Mouse (Mus musculus) 416B (cell line): ENCODE results near the gene Parp9.
A peak's percentile ranks its signal among the peaks of the same experiment; 100 is the strongest.
"Not testable (repeated sequence)": the region's sequence is repeated elsewhere in the genome, so short reads cannot be mapped to it uniquely, and the experiment has no call there.

Experiments
- DNase-seq: peaks from one replicate; pipeline ENCODE4 v3.0.0; 2011; ENCODE audit warnings: low read depth

Gene Parp9

GRCm38 (mm10) chr16:35924341-35924740 is 13.9 kb upstream of the Parp9 start:
- no peak for DNase-seq

- DNase-seq = no peak
Measured at GRCm38 (mm10) chr16:35932179-35933055, 5.9 kb upstream of the Parp9 start.

GRCm38 (mm10) chr16:35933181-35933580 is 5.1 kb upstream of the Parp9 start:
- no peak for DNase-seq

DNA sequence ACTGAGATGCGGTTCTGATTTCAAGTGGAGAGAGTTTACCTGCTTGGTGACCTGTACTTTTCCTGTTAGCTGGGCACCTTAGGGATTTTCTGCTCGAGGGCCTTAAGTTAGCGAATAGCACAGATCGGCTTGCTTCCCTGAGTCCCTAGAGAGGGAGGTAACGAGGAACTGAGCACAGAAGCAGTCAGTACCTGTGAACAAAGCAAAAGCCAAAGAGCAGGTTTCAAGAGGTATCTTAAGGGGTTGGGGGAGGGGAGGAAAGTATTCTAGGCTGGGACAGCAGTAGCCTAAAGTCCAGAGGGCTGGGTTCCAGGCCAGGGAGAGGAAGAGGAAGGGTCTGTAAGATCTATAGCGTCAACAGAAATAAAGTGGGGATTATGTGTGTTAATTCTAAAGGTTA is 991 bp downstream of the Parp9 start:
- DNase-seq = no peak

GRCm38 (mm10) chr16:35939690-35940089 is 1.4 kb downstream of the Parp9 start:
- DNase-seq = peak; percentile 99

GRCm38 (mm10) chr16:35941382-35941781 is 3.1 kb downstream of the Parp9 start:
- peak; percentile 60 for DNase-seq

GRCm38 (mm10) chr16:35949264-35949663 is 11.0 kb downstream of the Parp9 start:
- DNase-seq = no peak

DNA sequence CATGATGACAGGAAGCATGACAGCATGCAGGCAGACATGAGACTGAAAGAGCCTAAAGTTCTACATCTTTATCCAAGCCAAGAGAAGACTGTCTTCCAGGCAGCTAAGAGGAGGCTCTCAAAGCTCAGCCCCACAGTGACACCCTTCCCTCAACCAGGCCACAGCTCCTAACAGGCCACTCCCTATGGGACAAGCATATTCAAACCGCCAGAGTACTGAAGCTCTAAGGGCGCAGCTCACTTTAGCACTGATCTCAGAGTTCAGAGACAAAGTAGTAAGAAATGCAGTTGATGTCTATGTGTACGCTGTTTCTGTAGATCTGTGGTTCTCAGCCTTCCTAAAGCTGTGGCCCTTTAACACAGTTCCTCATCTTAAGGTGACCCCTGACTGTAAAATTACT is 12.9 kb downstream of the Parp9 start:
- no peak for DNase-seq

GRCm38 (mm10) chr16:35952628-35953130 is 14.4 kb downstream of the Parp9 start:
- peak; percentile 41 for DNase-seq

- DNase-seq = not testable (repeated sequence)
Measured at GRCm38 (mm10) chr16:35965991-35966390, 27.7 kb downstream of the Parp9 start.

- no peak for DNase-seq
Measured at GRCm38 (mm10) chr16:35966411-35967115, 28.3 kb downstream of the Parp9 start.

DNA sequence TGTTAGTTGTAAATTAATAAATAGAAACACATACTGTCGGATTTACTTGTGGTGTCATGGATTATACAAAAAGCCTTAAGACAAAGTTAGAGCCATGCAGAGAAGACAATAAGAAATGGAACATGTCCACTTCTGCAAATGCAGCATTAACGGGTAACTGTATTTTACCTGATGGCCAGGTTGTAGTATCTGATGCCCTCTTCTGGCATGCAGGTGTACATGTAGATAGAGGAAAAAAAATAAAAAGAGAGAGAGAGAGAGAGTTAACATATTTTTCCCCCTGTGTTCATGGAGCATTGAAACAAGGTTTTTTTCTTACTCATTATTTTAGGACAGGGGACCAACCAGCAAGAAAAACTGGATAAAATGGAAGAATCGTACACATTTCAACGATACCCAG is 29.0 kb downstream of the Parp9 start:
- no peak for DNase-seq

GRCm38 (mm10) chr16:35968149-35968548 is 29.9 kb downstream of the Parp9 start:
- DNase-seq = no peak

DNA sequence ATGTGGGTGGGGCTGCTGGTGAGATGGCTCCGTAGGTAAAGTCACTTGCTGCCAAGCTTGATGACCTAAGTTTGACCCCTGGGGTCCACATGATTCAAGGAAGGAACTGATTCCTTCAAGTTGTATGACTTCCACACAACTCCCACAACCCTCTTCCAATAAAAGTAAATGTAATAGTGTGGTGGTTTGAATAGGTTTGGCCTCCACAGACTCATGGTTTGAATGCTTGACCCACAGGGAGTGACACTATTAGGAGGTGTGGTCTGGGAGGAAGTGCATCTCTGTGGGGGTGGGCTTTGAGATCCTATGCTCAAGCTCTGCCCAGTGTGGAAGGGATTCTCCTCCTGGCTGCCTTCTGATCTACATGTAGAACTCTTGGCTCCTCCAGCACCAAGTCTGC is 35.8 kb downstream of the Parp9 start:
- DNase-seq = no peak

- not testable (repeated sequence) for DNase-seq
Measured at GRCm38 (mm10) chr16:35978450-35978849, 40.2 kb downstream of the Parp9 start, which contains the start of gene Kpna1. Gene Kpna1 (plus strand): TSS chr16:35978750.

GRCm38 (mm10) chr16:35981363-35981821 is 43.1 kb downstream of the Parp9 start:
- peak; percentile 100 for DNase-seq

DNA sequence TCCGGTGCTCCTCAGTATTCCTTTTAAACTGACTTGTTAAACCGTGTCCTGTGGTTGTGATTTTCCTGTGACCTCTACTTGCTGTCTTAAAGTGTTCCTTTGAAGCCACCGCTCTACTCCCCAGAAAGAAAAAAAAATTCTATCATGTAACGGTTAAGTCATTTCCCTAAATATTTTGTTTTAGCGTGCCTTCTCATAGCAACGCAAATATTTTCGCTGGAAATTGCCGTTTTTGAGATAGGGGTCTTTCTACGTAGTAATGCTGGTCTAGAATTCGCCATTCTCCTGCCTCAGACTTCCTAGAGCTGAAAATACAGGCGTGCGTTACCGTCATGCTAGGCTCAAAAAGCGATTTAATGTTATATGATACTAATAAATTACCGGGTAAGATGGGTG is 44.2 kb downstream of the Parp9 start:
- DNase-seq = no peak

DNA sequence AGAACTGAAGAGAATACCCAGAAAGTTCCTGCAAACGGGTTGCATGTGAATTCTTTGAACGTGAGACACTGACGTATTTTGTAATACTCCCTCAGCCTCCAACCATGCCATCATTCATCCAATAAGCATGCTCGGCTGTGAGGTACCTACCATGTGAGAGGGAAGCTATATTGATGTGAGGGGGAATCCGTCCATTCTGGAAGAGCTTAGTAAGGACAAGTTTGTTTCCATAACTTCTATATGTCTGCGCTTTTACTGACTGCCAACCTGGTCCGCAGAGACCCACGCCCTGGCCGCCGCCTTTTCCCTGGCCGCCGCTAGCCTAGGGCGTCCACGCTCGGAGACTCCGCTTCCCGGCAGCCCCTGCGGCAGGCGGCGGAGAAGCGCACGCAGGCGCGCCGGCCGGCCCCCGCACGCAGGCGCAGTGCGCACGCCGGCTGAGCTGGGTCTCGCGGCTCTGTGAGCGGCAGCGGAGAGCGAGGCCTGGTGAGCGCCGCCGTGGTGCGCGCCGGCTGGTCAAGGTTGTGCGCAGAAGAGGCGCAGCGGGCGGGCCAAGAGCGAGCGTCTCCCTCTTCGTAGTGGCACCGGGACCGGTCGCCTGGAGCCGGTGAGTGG is 44.7 kb downstream of the Parp9 start:
- peak; percentile 91 for DNase-seq

DNA sequence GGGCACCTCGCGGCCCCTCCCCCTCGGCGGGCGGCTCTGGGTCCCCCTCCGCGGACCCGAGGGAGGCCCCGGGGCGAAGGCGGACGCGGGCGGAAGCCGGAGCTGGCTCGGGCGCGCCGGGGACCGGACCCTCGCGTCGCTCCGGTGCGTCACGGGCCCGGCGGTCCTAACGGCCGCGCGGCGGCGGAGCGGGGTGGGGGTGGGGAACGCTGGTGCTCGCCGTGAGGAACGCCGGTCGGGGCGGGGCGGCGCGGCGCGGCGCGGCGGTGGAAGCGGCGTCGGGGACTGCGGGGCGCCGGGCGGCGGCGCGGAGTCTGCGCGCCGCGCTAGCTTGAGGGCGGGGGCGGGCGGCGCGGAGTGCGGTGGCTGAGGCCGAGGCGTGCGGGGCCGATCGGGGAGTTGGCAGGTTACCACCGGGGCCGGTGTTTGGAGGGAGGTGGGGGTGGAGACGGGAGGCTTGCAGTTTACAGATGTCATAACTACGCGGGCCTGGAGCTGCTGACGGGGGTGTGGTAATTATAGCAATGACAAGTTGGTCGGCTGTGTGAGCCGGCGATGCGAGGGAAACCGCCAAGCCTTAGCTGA is 45.3 kb downstream of the Parp9 start:
- peak; percentile 75 for DNase-seq

GRCm38 (mm10) chr16:35984471-35984870 is 46.2 kb downstream of the Parp9 start:
- no peak for DNase-seq

- no peak for DNase-seq
Measured at GRCm38 (mm10) chr16:35987930-35988329, 49.7 kb downstream of the Parp9 start.

DNA sequence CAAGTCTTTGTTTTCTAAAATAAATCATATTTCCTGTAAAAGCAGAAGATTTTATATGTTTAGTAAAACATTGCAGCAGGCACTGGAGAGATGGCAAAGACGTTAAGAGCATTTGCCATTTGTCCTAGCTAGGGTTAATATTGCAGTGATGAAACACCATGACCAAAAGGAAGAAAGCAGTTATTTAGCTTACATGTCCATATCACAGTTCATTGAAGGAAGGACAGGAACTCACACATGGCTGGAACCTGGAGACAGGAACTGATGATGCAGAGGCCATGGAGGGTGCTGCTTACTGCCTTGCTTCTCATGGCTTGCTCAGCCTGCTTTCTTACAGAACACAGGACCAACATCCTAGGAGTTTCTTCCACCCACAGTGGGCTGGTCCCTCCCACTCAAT is 54.1 kb downstream of the Parp9 start:
- DNase-seq = peak; percentile 70
